Mouse (Mus musculus) limb, embryonic 14.5 days (tissue): ENCODE measurements at regions not wholly inside any gene's neighbourhood (a gene's known extent, or its start where the extent isn't known, plus 50 kb on each side); places are given as distances from the start of the nearest gene placed in this dataset.

Source experiments
- ATAC-seq: fragments of 200-750 bp; cut with Nextera tagmentation; 2 replicates; pipeline ENCODE4 v1.8.0; 2017; ENCODE audit warnings: low read depth, moderate number of reproducible peaks, moderate TSS enrichment; ENCODE audit not compliant: low FRiP score
- DNase-seq: peaks from one replicate; pipeline ENCODE4 v3.0.0-alpha.2; 2015; ENCODE audit warnings: low spot score
- H3K27ac ChIP-seq: fragments of 300-500 bp; sonication (generic); replicated peaks from 2 replicates; pipeline ENCODE4 v1.5.1; 2014; ENCODE audit warnings: low read depth, mild to moderate bottlenecking, low read length, moderate library complexity, mixed read lengths
- H3K27me3 ChIP-seq: fragments of 300-500 bp; sonication (generic); 2 replicates; pipeline ENCODE4 v1.6.1; 2014; ENCODE audit warnings: low read length, mixed read lengths; ENCODE audit not compliant: control insufficient read depth, insufficient read depth
- H3K36me3 ChIP-seq: fragments of 300-500 bp; sonication (generic); 2 replicates; pipeline ENCODE4 v1.6.1; 2014; ENCODE audit warnings: mild to moderate bottlenecking, low read length, moderate library complexity, mixed read lengths; ENCODE audit not compliant: control insufficient read depth, insufficient read depth
- H3K4me1 ChIP-seq: fragments of 300-500 bp; sonication (generic); 2 replicates; pipeline ENCODE4 v1.6.1; 2014; ENCODE audit warnings: antibody characterized with exemption, low read length, mixed read lengths; ENCODE audit not compliant: control insufficient read depth, insufficient read depth
- H3K4me2 ChIP-seq: fragments of 300-500 bp; sonication (generic); replicated peaks from 2 replicates; pipeline ENCODE4 v1.6.1; 2014; ENCODE audit warnings: low read depth, mild to moderate bottlenecking, low read length, moderate library complexity; ENCODE audit not compliant: severe bottlenecking
- H3K4me3 ChIP-seq: fragments of 300-500 bp; sonication (generic); replicated peaks from 2 replicates; pipeline ENCODE4 v1.5.1; 2014; ENCODE audit warnings: low read length
- H3K9ac ChIP-seq: fragments of 300-500 bp; sonication (generic); 2 replicates; pipeline ENCODE4 v1.6.1; 2014; ENCODE audit warnings: mild to moderate bottlenecking, low read depth, low read length, moderate library complexity; ENCODE audit not compliant: severe bottlenecking
- H3K9me3 ChIP-seq: fragments of 300-500 bp; sonication (generic); 2 replicates; pipeline ENCODE4 v1.6.1; 2016; ENCODE audit warnings: low read length; ENCODE audit not compliant: control insufficient read depth
- POLR2A ChIP-seq: fragments of 200-500 bp; IDR thresholded peaks from 2 replicates; pipeline ENCODE4 v1.8.0; 2012; ENCODE audit warnings: inconsistent platforms, mild to moderate bottlenecking, moderate library complexity, borderline replicate concordance; ENCODE audit not compliant: insufficient read depth, insufficient read length; ENCODE audit errors: extremely low read depth
- WGBS: fragments of 180-500 bp; shearing (Covaris S2); extraction: QIAGEN DNeasy Blood & Tissue Kit; methylation state at CpG from one replicate; pipeline ENCODE4 v1.1.7; 2014; 5-methylcytosine and 5-hydroxymethylcytosine counted together

DNA sequence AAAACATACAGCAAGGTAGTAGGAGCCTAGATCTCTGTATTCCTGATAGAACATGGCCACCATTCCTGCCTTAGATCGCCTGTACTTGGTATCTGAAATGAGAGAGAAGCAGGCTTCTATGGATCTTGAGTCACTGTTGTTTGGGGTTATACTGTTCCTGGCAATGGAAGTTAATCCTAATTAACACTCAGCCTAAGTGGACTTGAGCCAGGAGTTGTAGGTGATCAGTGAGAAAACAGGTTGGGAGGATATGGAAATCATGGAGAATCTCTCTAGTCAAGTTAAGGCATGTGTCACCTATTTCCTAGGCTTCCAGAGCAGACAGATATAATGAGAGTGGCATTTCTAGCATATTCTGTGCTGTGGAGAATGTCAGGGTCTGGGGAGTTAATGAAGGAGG lies 134.9 kb downstream of the Sox9 start:
- Histone ChIP-seq H3K9me3 (no peaks in the 10 kb centered on the region), H3K27me3 (no peaks in the 10 kb centered on the region), H3K4me3 (no peak overlapping the region), H3K4me2 (no peak overlapping the region), H3K36me3 (no peaks in the 10 kb centered on the region), H3K9ac (no peak overlapping the region), H3K4me1 (no peaks in the 10 kb centered on the region), H3K27ac (no peak overlapping the region)
- 88% methylated on average over 1 of the region's 1 CpGs for WGBS
- DNase-seq (no peak), ATAC-seq (no peak)
- no peak for TF ChIP-seq POLR2A

DNA sequence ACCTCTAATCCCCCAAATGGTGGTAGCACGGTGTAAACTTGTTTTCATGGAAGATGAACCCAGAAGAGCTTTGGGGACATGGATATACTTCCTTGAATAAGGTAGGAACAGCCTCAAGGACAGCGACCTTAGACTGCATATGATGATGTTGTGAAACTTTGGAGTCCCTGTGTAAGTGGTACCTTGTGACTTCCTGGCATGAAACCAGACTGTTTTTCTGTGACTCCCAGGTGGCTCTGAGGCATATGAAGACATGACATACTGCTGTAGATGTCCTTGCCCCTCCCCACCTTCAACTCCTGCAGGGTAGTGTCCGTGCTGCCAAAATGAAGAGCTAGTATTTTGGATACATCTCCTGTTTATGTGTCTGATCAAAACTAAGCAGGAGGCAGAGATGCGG lies 138.1 kb downstream of the Sox9 start:
- DNase-seq, result no peak
- peaks cover 11% of the 10 kb centered on the region for H3K4me1 ChIP-seq
- H3K4me2 ChIP-seq, result no peak overlapping the region
- H3K9me3 ChIP-seq, result no peaks in the 10 kb centered on the region
- TF ChIP-seq POLR2A, result no peak
- H3K4me3 ChIP-seq, result no peak overlapping the region
- no peaks in the 10 kb centered on the region for H3K36me3 ChIP-seq
- no peaks in the 10 kb centered on the region for H3K27me3 ChIP-seq
- no peak overlapping the region for H3K9ac ChIP-seq
- no peak overlapping the region for H3K27ac ChIP-seq
- no peak for ATAC-seq
- 84% methylated on average over 4 of the region's 4 CpGs for WGBS

DNA sequence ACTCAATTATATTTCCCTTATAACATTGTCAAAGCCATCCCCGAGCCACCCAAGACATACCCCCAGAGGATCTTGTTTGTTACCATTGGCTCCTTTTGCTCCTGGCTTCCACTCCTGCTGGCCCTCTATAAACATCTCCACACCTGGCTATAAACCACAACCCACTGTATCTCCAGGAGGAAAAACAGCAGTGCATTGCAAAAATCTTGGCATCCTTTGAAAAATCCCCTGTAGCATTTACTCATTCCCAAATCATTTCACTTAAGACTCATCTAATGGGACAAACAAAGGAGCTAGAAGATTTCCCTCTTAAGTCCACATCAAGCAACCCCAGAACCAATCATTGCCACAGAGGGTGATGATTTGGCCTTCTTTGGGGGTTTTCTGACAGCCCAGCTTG lies 142.6 kb downstream of the Sox9 start:
- 0 out of 2 replicates have a peak overlapping the region, but pooled peaks have one; percentile 19 for H3K27ac ChIP-seq
- H3K9me3 ChIP-seq, result no peaks in the 10 kb centered on the region
- H3K4me2 ChIP-seq, result no peak overlapping the region
- no peak for TF ChIP-seq POLR2A
- no peaks in the 10 kb centered on the region for H3K36me3 ChIP-seq
- H3K9ac ChIP-seq, result no peak overlapping the region
- WGBS, result 58% methylated on average over 1 of the region's 1 CpGs
- H3K4me3 ChIP-seq, result no peak overlapping the region
- DNase-seq, result no peak
- no peak for ATAC-seq
- peaks cover 16% of the 10 kb centered on the region for H3K4me1 ChIP-seq
- no peaks in the 10 kb centered on the region for H3K27me3 ChIP-seq

DNA sequence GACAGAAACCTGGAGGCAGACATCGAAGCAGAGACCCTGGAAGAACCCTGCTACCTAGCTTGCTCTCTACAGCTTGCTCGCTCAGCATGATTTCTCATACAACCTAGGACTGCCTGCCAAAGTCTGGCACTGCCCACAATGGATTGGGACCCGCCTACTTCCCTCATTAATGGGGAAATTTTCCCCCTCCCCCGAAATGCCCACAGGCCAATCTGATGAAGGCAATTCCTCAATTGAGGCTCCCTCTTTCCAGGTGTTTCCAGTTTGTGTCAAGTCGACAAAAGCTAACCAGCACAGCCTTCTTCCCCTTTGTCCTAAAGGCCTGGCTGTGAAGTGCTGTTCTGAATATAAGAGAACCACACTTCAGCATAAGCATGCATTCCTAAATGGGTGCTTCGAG lies 143.1 kb downstream of the Sox9 start:
- Histone ChIP-seq H3K36me3 (no peaks in the 10 kb centered on the region), H3K9ac (no peak overlapping the region), H3K27me3 (no peaks in the 10 kb centered on the region), H3K27ac (0 out of 2 replicates have a peak overlapping the region, but pooled peaks have one; percentile 19), H3K4me1 (peaks cover 16% of the 10 kb centered on the region), H3K4me2 (no peak overlapping the region), H3K9me3 (no peaks in the 10 kb centered on the region), H3K4me3 (no peak overlapping the region)
- no peak; the same call in 1 of the 2 replicates for ATAC-seq
- WGBS, result 34% methylated on average over 6 of the region's 6 CpGs
- no peak for TF ChIP-seq POLR2A
- peak; percentile 33 for DNase-seq

- Histone ChIP-seq H3K9me3 (no peaks in the 10 kb centered on the region), H3K9ac (no peak overlapping the region), H3K4me3 (no peak overlapping the region), H3K27ac (no peak overlapping the region), H3K4me2 (no peak overlapping the region), H3K4me1 (peaks cover 16% of the 10 kb centered on the region), H3K27me3 (no peaks in the 10 kb centered on the region), H3K36me3 (no peaks in the 10 kb centered on the region)
- 60% methylated on average over 19 of the region's 19 CpGs for WGBS
- ATAC-seq, result no peak
- TF ChIP-seq POLR2A, result no peak
- peak; percentile 71 for DNase-seq
Measured at GRCm38 (mm10) chr11:112926330-112927025, 144.5 kb downstream of the Sox9 start.

DNA sequence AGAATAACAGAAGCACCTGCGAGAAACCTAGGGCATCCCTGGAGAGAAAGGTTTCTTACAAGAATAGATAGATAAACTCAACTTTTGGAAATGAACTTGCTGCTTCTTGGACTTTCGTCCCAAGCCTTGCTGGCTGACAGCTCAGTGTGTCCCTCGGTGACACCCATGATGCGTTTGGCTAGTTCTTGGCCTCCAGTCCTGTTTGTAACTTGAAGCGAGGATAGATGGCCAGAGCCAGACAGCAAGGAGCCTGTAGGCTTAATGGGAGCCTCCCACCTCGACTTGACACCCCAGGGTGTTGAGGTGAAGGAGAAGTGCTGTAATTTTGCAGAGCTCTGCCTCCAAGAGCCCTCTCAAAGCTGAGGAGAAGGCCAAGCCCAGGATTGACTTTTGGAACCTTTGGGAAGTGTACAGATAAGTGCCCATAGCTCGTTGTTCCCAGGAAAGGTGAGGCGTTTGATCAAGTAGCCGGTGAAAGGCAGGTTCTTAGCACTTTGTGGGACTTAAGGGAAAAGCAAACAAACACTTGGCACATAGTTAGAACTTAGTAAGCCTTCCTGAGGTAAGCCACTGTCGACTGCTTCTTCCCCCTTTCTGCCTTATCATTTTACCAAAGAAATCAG lies 148.3 kb downstream of the Sox9 start:
- H3K4me1 ChIP-seq, result peaks cover 4% of the 10 kb centered on the region; the same call in 1 of the 2 replicates
- no peak overlapping the region for H3K4me3 ChIP-seq
- no peak overlapping the region for H3K27ac ChIP-seq
- H3K27me3 ChIP-seq, result no peaks in the 10 kb centered on the region
- no peak overlapping the region for H3K4me2 ChIP-seq
- no peak for ATAC-seq
- no peaks in the 10 kb centered on the region for H3K9me3 ChIP-seq
- no peak overlapping the region for H3K9ac ChIP-seq
- DNase-seq, result no peak
- H3K36me3 ChIP-seq, result no peaks in the 10 kb centered on the region
- TF ChIP-seq POLR2A, result no peak
- WGBS, result 58% methylated on average over 10 of the region's 10 CpGs
